Mouse (Mus musculus): Measurements from ENCODE around the gene Fam43a.

Gene Fam43a

DNA sequence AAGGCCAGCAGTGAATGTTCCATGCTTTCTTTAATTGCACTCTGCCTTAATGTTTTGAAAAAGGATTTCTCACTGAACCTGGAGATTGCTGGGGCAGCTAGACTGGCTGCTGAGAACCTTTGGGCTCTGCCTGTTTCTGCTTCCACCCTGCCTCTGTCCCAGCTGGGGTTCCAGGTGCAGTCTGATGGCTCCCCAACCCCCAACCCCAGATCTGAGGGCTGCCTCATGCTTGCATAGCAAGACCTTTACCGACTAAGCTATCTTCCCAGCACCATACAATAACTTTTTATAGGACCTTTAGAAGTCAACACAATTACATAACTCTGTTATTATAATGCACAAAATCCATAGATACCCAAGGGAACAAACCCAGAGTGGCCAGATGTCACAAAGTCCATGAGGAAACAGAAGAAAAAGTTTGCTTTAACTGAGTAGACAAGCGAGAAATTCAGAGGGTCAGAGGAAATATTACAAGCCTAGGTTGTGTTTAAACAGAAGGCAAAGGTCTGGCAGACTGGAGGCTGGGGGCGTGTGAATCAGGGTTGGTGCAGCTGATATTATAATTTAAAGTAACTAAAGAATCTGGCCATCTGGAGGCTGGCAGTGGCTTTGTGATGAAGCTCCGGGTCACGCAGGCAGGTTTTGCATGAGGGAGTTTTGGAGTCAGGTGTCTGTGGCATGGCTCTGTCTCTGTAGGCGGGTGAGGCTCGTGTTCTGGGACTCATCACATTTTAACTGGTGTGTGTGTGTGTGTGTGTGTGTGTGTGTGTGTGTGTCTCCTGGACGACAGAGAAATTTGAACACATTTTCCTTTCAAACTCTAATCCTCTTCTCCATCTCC is 34.6 kb downstream of the Fam43a start:
- DNase-seq, result no peak

DNA sequence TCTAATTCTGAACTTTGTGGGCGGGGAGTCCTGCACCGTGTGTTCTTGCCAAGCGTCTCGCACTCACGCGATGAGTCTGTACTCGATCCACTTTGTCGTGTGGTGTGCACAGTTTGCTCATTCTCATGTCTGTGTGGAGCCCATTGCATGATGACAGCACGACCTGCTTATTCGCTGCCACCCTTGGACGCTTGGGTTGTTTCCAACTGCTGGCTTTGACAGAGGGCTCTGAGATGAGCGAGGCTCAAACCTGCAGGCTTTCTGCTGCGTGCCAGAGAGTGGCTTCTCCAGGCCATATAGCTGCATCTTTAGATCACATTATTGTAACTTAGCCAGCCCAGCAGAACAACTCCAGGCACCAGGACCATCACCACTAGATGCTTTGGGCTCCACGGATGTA is 39.1 kb downstream of the Fam43a start:
- peak; percentile 16 to 17 for DNase-seq

DNA sequence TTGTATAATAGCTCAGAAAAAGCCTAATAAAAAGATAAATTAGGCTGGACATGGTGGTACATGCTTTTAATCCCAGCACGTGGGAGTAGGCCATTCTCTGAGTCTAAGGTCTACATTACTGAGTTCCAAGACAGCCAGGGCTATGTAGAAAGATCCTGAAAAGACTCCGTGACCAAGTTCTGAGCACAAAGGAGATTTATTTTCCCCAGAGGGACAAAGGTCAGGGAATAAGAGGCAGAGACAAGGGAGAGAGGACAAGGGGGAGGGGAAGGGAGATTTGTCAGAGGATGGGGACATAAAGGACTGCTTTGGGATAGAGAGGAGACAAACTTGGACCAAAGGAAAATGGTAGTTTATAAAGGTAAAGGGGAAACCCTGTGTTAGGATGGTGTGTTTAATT is 41.1 kb downstream of the Fam43a start:
- DNase-seq, result no peak

DNA sequence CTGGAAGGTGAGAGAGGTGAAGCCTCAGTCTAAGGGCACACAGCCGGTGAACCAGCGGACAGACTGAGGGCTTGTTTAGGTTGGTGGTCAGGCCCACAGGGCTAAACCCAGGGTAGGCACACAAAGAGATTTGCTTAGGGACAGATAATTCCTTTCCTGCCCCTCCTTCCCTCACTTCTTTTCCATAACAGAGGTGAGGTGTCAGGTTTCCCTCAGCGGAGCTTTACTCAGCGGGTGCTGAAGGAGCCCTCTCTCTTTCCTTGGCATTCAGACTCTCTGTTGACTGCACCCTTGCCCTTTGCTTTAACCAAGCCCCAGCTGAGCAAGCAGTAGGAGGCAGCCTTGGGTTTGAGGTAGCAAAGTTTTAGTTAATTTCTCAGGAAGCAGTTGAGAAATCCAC is 41.9 kb downstream of the Fam43a start:
- no peak for DNase-seq

DNA sequence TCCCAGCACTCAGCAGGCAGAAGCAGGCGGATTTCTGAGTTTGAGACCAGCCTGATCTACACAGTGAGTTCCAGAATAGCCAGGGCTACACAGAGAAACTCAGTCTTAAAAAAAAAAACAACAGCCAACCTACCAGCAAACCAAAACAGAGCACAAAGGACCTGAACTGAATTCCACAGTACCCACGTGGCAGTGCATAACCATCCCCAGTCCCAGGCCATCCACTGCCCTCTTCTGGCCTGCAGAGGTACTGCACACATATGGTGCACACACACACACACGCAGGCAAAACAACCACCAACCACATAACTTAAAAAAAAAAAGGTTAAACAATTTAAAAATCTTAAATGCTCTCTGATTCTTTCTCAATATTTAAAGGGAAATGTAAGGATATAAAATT is 42.7 kb downstream of the Fam43a start:
- DNase-seq, result no peak

DNA sequence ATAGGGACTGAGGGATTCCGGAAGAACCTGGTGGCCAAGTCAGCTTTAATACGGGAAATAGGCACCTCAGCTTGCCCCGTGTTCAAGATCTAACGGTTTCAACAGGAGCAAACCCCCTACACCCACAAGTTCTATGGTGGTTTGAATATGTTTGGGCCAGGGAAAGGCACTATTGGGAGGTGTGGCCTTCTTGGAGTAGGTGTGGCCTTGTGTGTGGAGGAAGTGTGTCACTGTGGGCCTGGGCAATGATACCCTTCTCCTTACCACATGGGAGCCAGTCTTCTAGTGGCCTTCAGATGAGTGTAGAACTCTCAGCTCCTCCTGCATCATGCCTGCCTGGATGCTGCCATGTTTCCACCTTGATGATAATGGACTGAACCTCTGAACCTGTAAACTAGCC is 45.5 kb downstream of the Fam43a start:
- DNase-seq, result no peak

DNA sequence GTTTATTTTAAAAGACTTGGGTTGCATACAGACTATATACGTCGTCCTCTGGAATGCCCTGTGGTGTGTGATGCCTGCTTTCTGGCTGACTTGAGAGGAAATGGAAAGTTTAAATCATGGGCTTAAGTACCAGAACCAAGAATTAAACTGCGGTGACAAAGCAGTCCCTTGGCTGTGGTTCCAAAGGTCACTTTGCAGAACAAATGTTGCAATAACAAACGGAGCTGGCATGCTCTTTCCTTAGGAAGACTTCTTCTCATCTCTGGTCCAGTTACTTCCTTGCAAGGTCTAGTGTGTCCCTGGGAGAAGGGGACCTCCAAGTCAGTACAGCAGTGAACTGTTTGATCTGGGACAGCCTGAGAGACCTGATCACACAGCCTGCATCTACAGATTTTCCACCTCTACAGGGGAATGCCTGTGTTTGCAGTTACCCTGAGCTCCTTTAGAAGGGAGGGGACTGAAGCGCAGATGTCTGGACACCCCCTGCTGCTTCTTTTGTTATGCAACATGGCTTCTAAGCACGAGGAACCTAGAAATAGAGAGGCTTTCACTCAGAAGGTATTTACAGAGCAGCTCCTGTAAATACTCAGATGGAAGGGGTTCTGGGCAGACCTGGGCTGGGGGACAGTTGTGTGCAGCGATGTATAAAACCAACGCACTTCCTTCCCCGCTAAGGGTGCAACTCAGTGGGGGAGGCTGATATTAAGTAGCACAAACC is 46.5 kb downstream of the Fam43a start:
- DNase-seq, result peak; percentile 38 to 51

DNA sequence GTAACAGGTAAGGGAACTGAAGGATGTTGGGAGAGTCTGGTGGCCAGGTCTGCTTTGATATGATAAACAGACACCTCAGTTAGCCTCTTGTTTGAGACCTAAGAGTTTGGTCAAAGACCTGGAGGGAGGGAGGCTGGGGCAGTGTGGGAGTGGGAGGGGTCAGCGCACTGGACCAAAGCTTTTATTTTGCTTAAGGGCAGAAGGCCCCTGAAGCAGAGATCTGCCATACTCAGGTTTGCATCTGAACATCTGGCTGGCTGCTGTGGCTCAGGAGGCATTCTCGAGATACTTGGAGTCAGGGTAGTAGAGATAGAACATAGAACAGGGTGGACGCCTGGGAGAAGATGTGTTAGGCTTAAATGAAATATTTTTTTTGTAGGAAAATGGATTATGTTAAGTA is 47.3 kb downstream of the Fam43a start:
- DNase-seq, result no peak

DNA sequence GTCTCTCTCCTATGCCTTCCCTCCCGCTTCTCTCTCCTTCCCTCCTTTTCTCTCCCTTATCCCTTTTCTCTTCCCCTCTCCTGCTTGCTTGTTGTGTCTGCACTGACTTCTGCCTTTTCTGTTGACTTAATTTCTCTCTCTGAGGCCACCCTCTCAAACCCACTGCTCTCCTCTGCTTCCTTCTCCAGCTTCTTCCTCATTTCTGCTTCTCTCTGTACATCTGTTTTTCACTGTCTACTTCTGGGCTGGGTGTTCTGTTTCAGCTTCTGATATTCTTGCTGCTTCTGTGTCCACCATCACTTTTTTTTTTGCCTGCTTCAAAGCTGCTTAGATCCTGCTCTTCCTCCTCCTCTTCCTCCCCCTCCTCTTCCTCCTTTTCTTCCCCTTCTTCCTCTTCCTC is 51.8 kb downstream of the Fam43a start:
- DNase-seq, result no peak
